Mouse (Mus musculus): Measurements from ENCODE around the gene Fgf22. TPM values are rescaled to one million over a fixed set of nuclear protein-coding genes. Genes with fewer than 3 reads are reported as not detected.

The Fgf22 gene
- total RNA-seq, 2 experiments from 2014 or later: not detected

Other genes starting within 250 kb of the Fgf22 start
- gene Plpp2, start 221.3 kb upstream of the Fgf22 start, total RNA-seq (2021): 10 to 100 TPM; 24.9 to 26.4 TPM
- 10 to 100 TPM; 46.8 to 48.2 TPM for gene Mier2, start 199.9 kb upstream of the Fgf22 start, total RNA-seq (2021)
- not detected for gene Theg, start 167.7 kb upstream of the Fgf22 start, total RNA-seq (2021)
- 1 to 10 TPM in 1 of 2 experiments, under 1 TPM in 1; 0.56 to 1.5 TPM for gene C2cd4c, start 141.1 kb upstream of the Fgf22 start, total RNA-seq (2021)
- 10 to 100 TPM in 1 of 2 experiments, 1 to 10 TPM in 1; 8.9 to 13.3 TPM for gene Shc2, start 117.2 kb upstream of the Fgf22 start, total RNA-seq (2021)
- not detected for gene Odf3l2, start 109.3 kb upstream of the Fgf22 start, total RNA-seq (2021)
- gene Madcam1, start 90.5 kb upstream of the Fgf22 start, total RNA-seq (2021): under 1 TPM; 0.28 to 0.64 TPM
- gene Tpgs1, start 85.7 kb upstream of the Fgf22 start, total RNA-seq (2021): 10 to 100 TPM; 32.4 to 33.9 TPM
- 10 to 100 TPM; 72.6 to 78.1 TPM for gene Cdc34, start 72.9 kb upstream of the Fgf22 start, total RNA-seq (2021)
- 1 to 10 TPM; 1.8 to 2.4 TPM for gene Gzmm, start 66.1 kb upstream of the Fgf22 start, total RNA-seq (2021)
- gene Bsg, start 50.6 kb upstream of the Fgf22 start, total RNA-seq (2021): 100 to 1,000 TPM; 504 to 513 TPM
- gene Hcn2, start 38.4 kb upstream of the Fgf22 start, total RNA-seq (2021): 1 to 10 TPM; 8.9 to 9.3 TPM
- 10 to 100 TPM; 61.2 to 68.6 TPM for gene Polrmt, start 8.5 kb upstream of the Fgf22 start, total RNA-seq (2021)
- gene Rnf126, start 11.9 kb downstream of the Fgf22 start, total RNA-seq (2021): 10 to 100 TPM; 60.7 to 61.7 TPM
- gene Fstl3, start 22.2 kb downstream of the Fgf22 start, total RNA-seq (2021): 1 to 10 TPM; 6.7 to 7.1 TPM
- gene Prss57, start 35.9 kb downstream of the Fgf22 start, total RNA-seq (2021): under 1 TPM; 0.11 to 0.71 TPM
- 100 to 1,000 TPM in 1 of 2 experiments, 10 to 100 TPM in 1; 91.8 to 119 TPM for gene Palm, start 38.5 kb downstream of the Fgf22 start, total RNA-seq (2021)
- gene Misp, start 65.9 kb downstream of the Fgf22 start, total RNA-seq (2021): 1 to 10 TPM in 1 of 2 experiments, under 1 TPM in 1; 0.20 to 4.2 TPM
- gene Ptbp1, start 99.4 kb downstream of the Fgf22 start, total RNA-seq (2021): 100 to 1,000 TPM; 344 to 389 TPM
- 1 to 10 TPM; 2.2 to 7.0 TPM for gene Prtn3, start 119.4 kb downstream of the Fgf22 start, total RNA-seq (2021)
- 10 to 100 TPM in 1 of 2 experiments, 1 to 10 TPM in 1; 8.6 to 14.8 TPM for gene Plppr3, start 119.6 kb downstream of the Fgf22 start, total RNA-seq (2021)
- 1 to 10 TPM in 1 of 2 experiments, under 1 TPM in 1; 0.92 to 5.7 TPM for gene Elane, start 131.2 kb downstream of the Fgf22 start, total RNA-seq (2021)
- gene Cfd, start 135.8 kb downstream of the Fgf22 start, total RNA-seq (2021): 10 to 100 TPM; 13.7 to 25.6 TPM
- gene Med16, start 153.8 kb downstream of the Fgf22 start, total RNA-seq (2021): 10 to 100 TPM; 64.1 to 64.7 TPM
- gene Gm26602, start 155.8 kb downstream of the Fgf22 start, total RNA-seq (2021): not detected
- 1 to 10 TPM in 1 of 2 experiments, under 1 TPM in 1; 0.87 to 1.6 TPM for gene Kiss1r, start 161.9 kb downstream of the Fgf22 start, total RNA-seq (2021)
- 100 to 1,000 TPM; 119 to 133 TPM for gene R3hdm4, start 166.1 kb downstream of the Fgf22 start, total RNA-seq (2021)
- 10 to 100 TPM; 12.6 to 15.9 TPM for gene Arid3a, start 172.0 kb downstream of the Fgf22 start, total RNA-seq (2021)
- gene Wdr18, start 205.1 kb downstream of the Fgf22 start, total RNA-seq (2021): 10 to 100 TPM; 42.6 to 45.3 TPM
- under 1 TPM; 0.25 to 0.39 TPM for gene Grin3b, start 215.6 kb downstream of the Fgf22 start, total RNA-seq (2021)
- 100 to 1,000 TPM; 146 to 147 TPM for gene Tmem259, start 229.3 kb downstream of the Fgf22 start, total RNA-seq (2021)
- 10 to 100 TPM; 40.9 to 48.7 TPM for gene Cnn2, start 233.5 kb downstream of the Fgf22 start, total RNA-seq (2021)
- 10 to 100 TPM; 21.9 to 23.0 TPM for gene Abca7, start 241.4 kb downstream of the Fgf22 start, total RNA-seq (2021)